Mouse (Mus musculus): ENCODE measurements around the gene St5.

Gene St5

GRCm38 (mm10) chr7:109484221-109484620, 219.2 kb downstream of the St5 start:
- in situ Hi-C loops (cut with MboI), result no loop called here

- in situ Hi-C loops (cut with MboI), result no loop called here
These were observed 222.6 kb downstream of the St5 start for GRCm38 (mm10) chr7:109480765-109481197.

GRCm38 (mm10) chr7:109477926-109478325, 225.5 kb downstream of the St5 start:
- in situ Hi-C loops (cut with MboI), result no loop called here

Measured in mature B cell (primary cell).